Mouse (Mus musculus) cerebellum, postnatal 4 days (tissue): ENCODE measurements around the gene Mbd3.
"Not testable (repeated sequence)": the region's sequence is repeated elsewhere in the genome, so short reads cannot be mapped to it uniquely, and the experiment has no call there.

ENCODE experiments used
- DNase-seq, 2 experiments: peaks; one replicate each; pipeline ENCODE4 v3.0.0; 2022; ENCODE audit warnings: low spot score in 2 of 2, mixed read lengths in 1 of 2

Mbd3 gene

GRCm38 (mm10) chr10:80371411-80371966, 27.9 kb downstream of the Mbd3 start:
- peak in 1 of 2 experiments; percentile 48 for DNase-seq

- DNase-seq = no peak
Measured at GRCm38 (mm10) chr10:80369995-80370747, 29.2 kb downstream of the Mbd3 start.

- DNase-seq = no peak
Measured at GRCm38 (mm10) chr10:80368392-80368791, 31.0 kb downstream of the Mbd3 start.

GRCm38 (mm10) chr10:80367954-80368353, 31.4 kb downstream of the Mbd3 start:
- DNase-seq = no peak

- no peak for DNase-seq
Measured at GRCm38 (mm10) chr10:80365736-80366135, 33.6 kb downstream of the Mbd3 start.

GRCm38 (mm10) chr10:80363734-80364133, 35.6 kb downstream of the Mbd3 start:
- no peak for DNase-seq

GRCm38 (mm10) chr10:80357994-80358639, 41.2 kb downstream of the Mbd3 start:
- DNase-seq = no peak

GRCm38 (mm10) chr10:80357336-80357735, 42.0 kb downstream of the Mbd3 start:
- DNase-seq = no peak

- no peak for DNase-seq
Measured at GRCm38 (mm10) chr10:80356737-80357136, 42.6 kb downstream of the Mbd3 start.

- DNase-seq = no peak
Measured at GRCm38 (mm10) chr10:80356001-80356682, 43.2 kb downstream of the Mbd3 start, which contains the start of gene Plk5. Plk5 (plus strand) TSS chr10:80356459.

GRCm38 (mm10) chr10:80355431-80355830, 43.9 kb downstream of the Mbd3 start:
- no peak for DNase-seq

GRCm38 (mm10) chr10:80352727-80353126, 46.6 kb downstream of the Mbd3 start:
- no peak for DNase-seq

GRCm38 (mm10) chr10:80351896-80352295, 47.5 kb downstream of the Mbd3 start:
- no peak for DNase-seq

- peak; percentile 66 to 86 for DNase-seq
Measured at GRCm38 (mm10) chr10:80350292-80350691, 49.1 kb downstream of the Mbd3 start.

- no peak for DNase-seq
Measured at GRCm38 (mm10) chr10:80348981-80349380, 50.4 kb downstream of the Mbd3 start.

GRCm38 (mm10) chr10:80348244-80348781, 51.0 kb downstream of the Mbd3 start, which contains the start of gene Adamtsl5:
Adamtsl5 (minus strand) TSS chr10:80348412.
- no peak for DNase-seq

- DNase-seq = no peak
Measured at GRCm38 (mm10) chr10:80347514-80347967, 51.8 kb downstream of the Mbd3 start.

- not testable (repeated sequence) for DNase-seq
Measured at GRCm38 (mm10) chr10:80345929-80346328, 53.4 kb downstream of the Mbd3 start.

- no peak for DNase-seq
Measured at GRCm38 (mm10) chr10:80345122-80345521, 54.2 kb downstream of the Mbd3 start.

- no peak for DNase-seq
Measured at GRCm38 (mm10) chr10:80344131-80344661, 55.2 kb downstream of the Mbd3 start.

- no peak for DNase-seq
Measured at GRCm38 (mm10) chr10:80343425-80343895, 55.9 kb downstream of the Mbd3 start.
